Comparison of ENCODE assay signal across 25 mouse cellular contexts in genomic region chr19:46120872-46121271, GRCm38 (mm10). TPM values are rescaled to one million over a fixed set of nuclear protein-coding genes. Genes with fewer than 3 reads are reported as not detected.
DNase-seq lines count a peak whose midpoint lies in the region; ATAC-seq lines count a peak whose summit lies in the region.
"Had no signal": no experiment of that assay in that cellular context is flagged by ENCODE, and none has a peak within 500 bp of the region (broad histone marks: within the 10 kb centered on the region; RNA-seq: fewer than 3 reads in every experiment).

No protein-coding gene starts in this region.

- 0 out of 2 replicates have a peak, but pooled peaks cover under 1% of the 10 kb centered on the region for H3K27me3 ChIP-seq in heart, embryonic 10.5 days (ENCODE audit: insufficient read depth, poor library complexity, severe bottlenecking)
- no peaks in the 10 kb centered on the region for H3K27me3 ChIP-seq in lung, embryonic 16.5 days (ENCODE audit: control insufficient read depth, insufficient read depth, low read depth, low read length)
- H3K27me3 ChIP-seq in midbrain, embryonic 11.5 days (ENCODE audit: control insufficient read depth, insufficient read depth, low read length) = no peaks in the 10 kb centered on the region
- no peaks in the 10 kb centered on the region for H3K27me3 ChIP-seq in midbrain, embryonic 14.5 days (ENCODE audit: control insufficient read depth, insufficient read depth, low read length)
- H3K27me3 ChIP-seq: embryonic facial prominence, embryonic 12.5 days; forebrain, embryonic 13.5 days; forebrain, embryonic 15.5 days had no signal

- WGBS in heart, embryonic 10.5 days = 67% methylated on average over 6 of the region's 6 CpGs
- WGBS in lung, embryonic 16.5 days = 49% methylated on average over 6 of the region's 6 CpGs
- 82% methylated on average over 6 of the region's 6 CpGs for WGBS in midbrain, embryonic 11.5 days
- WGBS in midbrain, embryonic 14.5 days = 85% methylated on average over 6 of the region's 6 CpGs

- H3K4me3 ChIP-seq in heart, embryonic 10.5 days = no peak overlapping the region
- no peak overlapping the region for H3K4me3 ChIP-seq in lung, embryonic 16.5 days (ENCODE audit: low read length)
- H3K4me3 ChIP-seq in midbrain, embryonic 11.5 days (ENCODE audit: low read depth, low read length) = no peak overlapping the region
- H3K4me3 ChIP-seq in midbrain, embryonic 14.5 days (replicated peaks; ENCODE audit: low read depth, low read length) = no peak overlapping the region
- H3K4me3 ChIP-seq: embryonic facial prominence, embryonic 10.5 days; embryonic facial prominence, embryonic 12.5 days; forebrain, embryonic 13.5 days; forebrain, embryonic 15.5 days had no signal

- H3K27ac ChIP-seq in heart, embryonic 10.5 days = no peak overlapping the region
- no peak overlapping the region for H3K27ac ChIP-seq in lung, embryonic 16.5 days (ENCODE audit: low read length)
- no peak overlapping the region for H3K27ac ChIP-seq in midbrain, embryonic 11.5 days (ENCODE audit: low read depth, low read length)
- no peak overlapping the region for H3K27ac ChIP-seq in midbrain, embryonic 14.5 days (replicated peaks; ENCODE audit: low read depth, low read length)
- H3K27ac ChIP-seq: embryonic facial prominence, embryonic 10.5 days; embryonic facial prominence, embryonic 12.5 days; forebrain, embryonic 13.5 days; forebrain, embryonic 15.5 days had no signal

- no peaks in the 10 kb centered on the region for H3K36me3 ChIP-seq in heart, embryonic 10.5 days
- no peaks in the 10 kb centered on the region for H3K36me3 ChIP-seq in lung, embryonic 16.5 days (ENCODE audit: control insufficient read depth, insufficient read depth, low read length)
- no peaks in the 10 kb centered on the region for H3K36me3 ChIP-seq in midbrain, embryonic 11.5 days (ENCODE audit: control insufficient read depth, insufficient read depth, low read length)
- H3K36me3 ChIP-seq in midbrain, embryonic 14.5 days (ENCODE audit: control insufficient read depth, insufficient read depth, low read length) = no peaks in the 10 kb centered on the region
- H3K36me3 ChIP-seq: embryonic facial prominence, embryonic 10.5 days; embryonic facial prominence, embryonic 12.5 days; forebrain, embryonic 15.5 days; G1E had no signal

- H3K9ac ChIP-seq in lung, embryonic 16.5 days (ENCODE audit: low read length) = no peak overlapping the region
- H3K9ac ChIP-seq in midbrain, embryonic 11.5 days (ENCODE audit: low read length) = no peak overlapping the region
- H3K9ac ChIP-seq in midbrain, embryonic 14.5 days (replicated peaks; ENCODE audit: low read length) = no peak overlapping the region
- H3K9ac ChIP-seq: embryonic facial prominence, embryonic 12.5 days; forebrain, embryonic 13.5 days; forebrain, embryonic 15.5 days had no signal

- ATAC-seq in lung, embryonic 16.5 days (ENCODE audit: low read depth) = 0 out of 2 replicates have a peak, but pooled peaks have one; percentile 51
- no peak for ATAC-seq in midbrain, embryonic 11.5 days (ENCODE audit: low FRiP score)
- ATAC-seq in midbrain, embryonic 14.5 days (ENCODE audit: low FRiP score, low TSS enrichment) = no peak
- ATAC-seq: activated CD4-positive, CD25-positive, alpha-beta regulatory T cell, adult 4 months; CD4-positive, CD25-positive, alpha-beta regulatory T cell, adult 4 months; forebrain, embryonic 13.5 days; forebrain, embryonic 15.5 days; Patski had no signal

- peak; percentile 76 for DNase-seq in heart, adult 11 months
- DNase-seq in heart, embryonic 10.5 days (ENCODE audit: low spot score) = no peak
- DNase-seq in lung, postnatal 36 days = no peak
- DNase-seq in midbrain, embryonic 11.5 days (ENCODE audit: low spot score, missing footprints) = peak; percentile 51
- DNase-seq in midbrain, embryonic 14.5 days = no peak
- DNase-seq: adrenal gland, adult 8-10 months; adrenal gland, postnatal 14 days; adrenal gland, postnatal 36 days; B cell, adult 2 months; cerebellum, adult 11-12 months; cerebellum, adult 2 months; cerebellum, adult 9-10 months; cerebellum, postnatal 10 days; cerebellum, postnatal 25 days had no signal

- no peaks in the 10 kb centered on the region for H3K4me1 ChIP-seq in heart, embryonic 10.5 days
- no peaks in the 10 kb centered on the region for H3K4me1 ChIP-seq in lung, embryonic 16.5 days (replicated peaks; ENCODE audit: control insufficient read depth, insufficient read depth, low read length)
- H3K4me1 ChIP-seq in midbrain, embryonic 11.5 days (ENCODE audit: control insufficient read depth, insufficient read depth, low read length) = no peaks in the 10 kb centered on the region
- no peaks in the 10 kb centered on the region for H3K4me1 ChIP-seq in midbrain, embryonic 14.5 days (ENCODE audit: control insufficient read depth, insufficient read depth, low read length)
- H3K4me1 ChIP-seq: embryonic facial prominence, embryonic 10.5 days; embryonic facial prominence, embryonic 12.5 days; forebrain, embryonic 13.5 days; forebrain, embryonic 15.5 days had no signal

- no peaks in the 10 kb centered on the region for H3K9me3 ChIP-seq in heart, embryonic 10.5 days
- no peaks in the 10 kb centered on the region for H3K9me3 ChIP-seq in lung, embryonic 16.5 days (ENCODE audit: control insufficient read depth, low read length)
- no peaks in the 10 kb centered on the region for H3K9me3 ChIP-seq in midbrain, embryonic 11.5 days (ENCODE audit: control insufficient read depth, low read length)
- H3K9me3 ChIP-seq in midbrain, embryonic 14.5 days (ENCODE audit: control insufficient read depth, low read length) = no peaks in the 10 kb centered on the region
- H3K9me3 ChIP-seq: embryonic facial prominence, embryonic 10.5 days; embryonic facial prominence, embryonic 12.5 days; forebrain, embryonic 13.5 days; forebrain, embryonic 15.5 days; G1E had no signal

- H3K4me2 ChIP-seq in lung, embryonic 16.5 days (ENCODE audit: low read depth, low read length) = no peak overlapping the region
- H3K4me2 ChIP-seq in midbrain, embryonic 11.5 days = no peak overlapping the region
- H3K4me2 ChIP-seq in midbrain, embryonic 14.5 days (ENCODE audit: low read length) = no peak overlapping the region
- H3K4me2 ChIP-seq: embryonic facial prominence, embryonic 12.5 days; forebrain, embryonic 13.5 days; forebrain, embryonic 15.5 days had no signal

RNA-seq across cellular contexts. Expression of gene Elovl3, which starts 10.8 kb away (rescaled TPM):
- 0.10 TPM in 1 of 2 replicates, not detected in the other for polyA plus RNA-seq in heart, embryonic 10.5 days (2016; fragmentation: Nextera tagmentation; extraction: Ambion mirVana)
- 0.10 TPM in 1 of 2 replicates, not detected in the other for polyA plus RNA-seq in lung, embryonic 16.5 days (2015; fragmentation: Nextera tagmentation; extraction: Ambion mirVana)
- not detected in 2 replicates for polyA plus RNA-seq in midbrain, embryonic 11.5 days (2014; fragmentation: Nextera tagmentation; extraction: Ambion mirVana)
- 0.47 and 0.76 TPM in 2 replicates for polyA plus RNA-seq in midbrain, embryonic 14.5 days (2014; fragmentation: Nextera tagmentation; extraction: Ambion mirVana)
- polyA plus RNA-seq: activated CD4-positive, CD25-positive, alpha-beta regulatory T cell, adult 4 months; CD4-positive, CD25-positive, alpha-beta regulatory T cell, adult 4 months; cerebellum, adult 2 months; cortical plate, adult 2 months; embryonic facial prominence, embryonic 10.5 days; forebrain, embryonic 13.5 days; forebrain, embryonic 15.5 days; G1E; Patski had no signal

RNA-seq across cellular contexts. Expression of gene Pitx3, which starts 27.3 kb away (rescaled TPM):
- 0.87 and 0.89 TPM in 2 replicates for polyA plus RNA-seq in heart, embryonic 10.5 days (2016; fragmentation: Nextera tagmentation; extraction: Ambion mirVana)
- 0.55 TPM in 1 of 2 replicates, not detected in the other for polyA plus RNA-seq in lung, embryonic 16.5 days (2015; fragmentation: Nextera tagmentation; extraction: Ambion mirVana)
- 0.18 and 0.39 TPM in 2 replicates for polyA plus RNA-seq in midbrain, embryonic 11.5 days (2014; fragmentation: Nextera tagmentation; extraction: Ambion mirVana)
- polyA plus RNA-seq in midbrain, embryonic 14.5 days (2014; fragmentation: Nextera tagmentation; extraction: Ambion mirVana) = 3.6 and 3.9 TPM in 2 replicates
- polyA plus RNA-seq: activated CD4-positive, CD25-positive, alpha-beta regulatory T cell, adult 4 months; CD4-positive, CD25-positive, alpha-beta regulatory T cell, adult 4 months; forebrain, embryonic 11.5 days; forebrain, embryonic 13.5 days; forebrain, embryonic 15.5 days; G1E; Patski had no signal

RNA-seq across cellular contexts. Expression of gene Gbf1, which starts 31.4 kb away (rescaled TPM):
- 50.0 and 50.8 TPM in 2 replicates for polyA plus RNA-seq in heart, embryonic 10.5 days (2016; fragmentation: Nextera tagmentation; extraction: Ambion mirVana)
- 45.5 and 47.2 TPM in 2 replicates for polyA plus RNA-seq in lung, embryonic 16.5 days (2015; fragmentation: Nextera tagmentation; extraction: Ambion mirVana)
- 36.6 and 42.6 TPM in 2 replicates for polyA plus RNA-seq in midbrain, embryonic 11.5 days (2014; fragmentation: Nextera tagmentation; extraction: Ambion mirVana)
- 55.2 and 71.8 TPM in 2 replicates for polyA plus RNA-seq in midbrain, embryonic 14.5 days (2014; fragmentation: Nextera tagmentation; extraction: Ambion mirVana)

RNA-seq across cellular contexts. Expression of gene Nolc1, which starts 45.2 kb away (rescaled TPM):
- 80.2 and 117 TPM in 2 replicates for polyA plus RNA-seq in heart, embryonic 10.5 days (2016; fragmentation: Nextera tagmentation; extraction: Ambion mirVana)
- 59.2 and 66.2 TPM in 2 replicates for polyA plus RNA-seq in lung, embryonic 16.5 days (2015; fragmentation: Nextera tagmentation; extraction: Ambion mirVana)
- polyA plus RNA-seq in midbrain, embryonic 11.5 days (2014; fragmentation: Nextera tagmentation; extraction: Ambion mirVana) = 115 and 117 TPM in 2 replicates
- polyA plus RNA-seq in midbrain, embryonic 14.5 days (2014; fragmentation: Nextera tagmentation; extraction: Ambion mirVana) = 54.1 and 74.4 TPM in 2 replicates

Comparison
In these comparisons a context has a peak if more than half of its experiments do, and no peak if none do; other contexts are left out.
1. DNase-seq: peak in heart, adult 11 months (single experiment) and midbrain, embryonic 11.5 days (single experiment); none in heart, embryonic 10.5 days (single experiment), lung, postnatal 36 days (single experiment) and midbrain, embryonic 14.5 days (single experiment).